Mouse (Mus musculus) megakaryocyte, embryonic 14.5 days (primary cell): ENCODE results near the gene Pdzd8.

Source experiments
- FLI1 ChIP-seq: IDR thresholded peaks from 2 replicates; pipeline ENCODE4 v1.6.1; 2012; ENCODE audit warnings: low read length, inconsistent platforms, mixed read lengths
- GATA1 ChIP-seq: IDR thresholded peaks from 3 replicates; pipeline ENCODE4 v1.6.1; 2012; ENCODE audit warnings: mixed read lengths, low read length, inconsistent platforms, borderline replicate concordance

DNA sequence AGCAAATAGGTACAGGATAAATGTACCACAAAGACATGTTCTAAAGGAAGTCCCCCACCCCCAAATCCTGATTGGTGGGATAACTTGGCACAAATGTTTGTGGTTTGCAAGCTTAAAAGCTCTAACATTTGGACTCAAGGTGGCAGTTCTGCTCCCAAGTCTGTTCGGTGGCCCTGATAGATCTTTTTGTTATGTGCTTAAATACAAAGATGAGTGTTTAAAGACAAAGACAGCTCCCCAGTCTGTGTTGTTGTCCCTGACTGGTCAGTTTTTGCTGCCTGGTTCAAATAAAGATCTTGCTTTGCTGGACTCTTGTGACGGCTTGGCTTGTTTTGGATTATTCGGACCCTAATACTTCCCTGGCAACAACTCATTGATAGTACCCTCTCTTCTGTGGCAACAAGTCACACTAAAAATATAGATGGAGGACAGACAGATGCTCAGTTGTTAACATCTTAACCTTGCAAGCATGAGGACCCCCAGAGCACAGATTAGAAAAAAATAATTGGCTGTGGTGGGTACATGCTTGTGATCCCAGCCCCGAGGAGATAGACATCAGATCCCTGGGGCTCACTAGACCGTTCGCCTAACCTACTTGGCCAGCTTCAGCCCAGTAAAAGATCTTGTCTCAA, 3.9 kb upstream of the Pdzd8 start:
- no peak for TF ChIP-seq GATA1
- TF ChIP-seq FLI1 = no peak
